16 mouse cellular contexts compared by ENCODE assay signal in the genomic region with DNA sequence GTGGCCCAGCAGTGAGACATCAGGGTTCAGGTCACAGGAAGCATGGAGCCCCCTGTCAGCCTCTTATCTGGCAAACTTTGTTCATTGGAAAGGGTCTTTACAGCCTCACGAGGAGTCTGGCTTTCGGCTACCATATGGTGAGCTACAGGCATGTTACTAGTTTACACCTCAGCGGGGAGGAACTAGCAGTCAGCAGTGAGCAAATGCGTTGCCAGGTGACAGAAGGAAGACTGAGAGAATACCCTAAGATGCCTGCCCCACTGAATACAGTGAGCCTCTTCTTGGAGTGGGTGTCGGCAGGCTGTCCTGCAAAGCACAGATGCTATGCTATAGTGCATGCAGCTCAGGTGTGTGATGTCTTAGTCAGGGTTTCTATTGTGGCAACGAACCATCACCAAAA.
DNase-seq lines count a peak whose midpoint lies in the region; ATAC-seq and TF ChIP-seq lines count a peak whose summit lies in the region.
"Had no signal": no experiment of that assay in that cellular context is flagged by ENCODE, and none has a peak within 500 bp of the region (broad histone marks: within the 10 kb centered on the region; RNA-seq: fewer than 3 reads in every experiment).

No protein-coding gene starts in this region.

- H3K4me3 ChIP-seq in hindbrain, embryonic 15.5 days: no peak overlapping the region
- H3K4me3 ChIP-seq in hindbrain, embryonic 12.5 days: no peak overlapping the region
- H3K4me3 ChIP-seq in cerebellum, adult 2 months (replicated peaks; ENCODE audit: insufficient read depth, low read depth, low read length): no peak overlapping the region
- H3K4me3 ChIP-seq: embryonic facial prominence, embryonic 10.5 days; liver, embryonic 15.5 days; neural tube, embryonic 12.5 days had no signal

- 58% methylated on average over 6 of the region's 6 CpGs for WGBS in hindbrain, embryonic 15.5 days
- 68% methylated on average over 6 of the region's 6 CpGs for WGBS in hindbrain, embryonic 12.5 days
- 5% methylated on average over 6 of the region's 6 CpGs for WGBS in cerebellum, adult 2 months

- no peak overlapping the region for H3K27ac ChIP-seq in hindbrain, embryonic 15.5 days (replicated peaks)
- H3K27ac ChIP-seq in hindbrain, embryonic 12.5 days: no peak overlapping the region
- no peak overlapping the region for H3K27ac ChIP-seq in cerebellum, adult 2 months (ENCODE audit: insufficient read depth, low read length)
- H3K27ac ChIP-seq: embryonic facial prominence, embryonic 10.5 days; liver, embryonic 15.5 days; neural tube, embryonic 12.5 days had no signal

- TF ChIP-seq POLR2A in brain, embryonic 14.5 days (IDR thresholded peaks at IDR 0.05; ENCODE audit: borderline replicate concordance, extremely low read depth, insufficient read depth, insufficient read length, poor library complexity, severe bottlenecking): no peak
- TF ChIP-seq POLR2A in cerebellum, adult 2 months (IDR thresholded peaks at IDR 0.05; ENCODE audit: borderline replicate concordance, insufficient read depth, low read length): no peak

- ATAC-seq in hindbrain, embryonic 15.5 days (ENCODE audit: low FRiP score, low read depth): peak; percentile 23; the same call in 1 of the 2 replicates
- no peak for ATAC-seq in hindbrain, embryonic 12.5 days (ENCODE audit: low FRiP score)
- ATAC-seq: intestine, embryonic 16.5 days had no signal

- no peaks in the 10 kb centered on the region for H3K4me1 ChIP-seq in hindbrain, embryonic 15.5 days (replicated peaks)
- H3K4me1 ChIP-seq in hindbrain, embryonic 12.5 days: no peaks in the 10 kb centered on the region
- H3K4me1 ChIP-seq in cerebellum, adult 2 months (ENCODE audit: control insufficient read depth, insufficient read depth, low read length): peaks cover 16% of the 10 kb centered on the region
- H3K4me1 ChIP-seq: liver, embryonic 15.5 days; neural tube, embryonic 12.5 days had no signal

- no peaks in the 10 kb centered on the region for H3K36me3 ChIP-seq in hindbrain, embryonic 15.5 days
- H3K36me3 ChIP-seq in hindbrain, embryonic 12.5 days: no peaks in the 10 kb centered on the region
- H3K36me3 ChIP-seq: embryonic facial prominence, embryonic 10.5 days; liver, embryonic 15.5 days; neural tube, embryonic 12.5 days had no signal

- intact Hi-C loops in left cerebral cortex, postnatal 36 days (cut with DNase I): loop anchor here (5.0 kb wide), 1 partner anchor 86 kb away; a partner anchor contains a TSS

- no peak overlapping the region for H3K4me2 ChIP-seq in hindbrain, embryonic 15.5 days
- no peak overlapping the region for H3K4me2 ChIP-seq in hindbrain, embryonic 12.5 days (replicated peaks)
- H3K4me2 ChIP-seq: liver, embryonic 15.5 days; neural tube, embryonic 12.5 days had no signal

- TF ChIP-seq CTCF in brain, embryonic 14.5 days (IDR thresholded peaks at IDR 0.05; ENCODE audit: borderline replicate concordance, extremely low read depth, insufficient read depth, insufficient read length): no peak
- no peak for TF ChIP-seq CTCF in cerebellum, adult 2 months (IDR thresholded peaks at IDR 0.05; ENCODE audit: borderline replicate concordance, insufficient read depth, low read depth, low read length)

- no peaks in the 10 kb centered on the region for H3K27me3 ChIP-seq in hindbrain, embryonic 15.5 days
- H3K27me3 ChIP-seq in hindbrain, embryonic 12.5 days: no peaks in the 10 kb centered on the region
- no peaks in the 10 kb centered on the region for H3K27me3 ChIP-seq in cerebellum, adult 2 months (ENCODE audit: control insufficient read depth, insufficient read depth, low read length)
- H3K27me3 ChIP-seq: liver, embryonic 15.5 days; neural tube, embryonic 12.5 days had no signal

- peak; percentile 65 for DNase-seq in brain, embryonic 14.5 days (ENCODE audit: low read depth)
- DNase-seq in cerebellum, adult 2 months: peak; percentile 73 to 87
- DNase-seq in left cerebral cortex, postnatal 36 days (ENCODE audit: low spot score in 2 of 2): peak; percentile 34 to 49
- no peak for DNase-seq in T-cell, adult 2 months (ENCODE audit: low spot score)
- no peak for DNase-seq in spleen, adult 18-20 months
- DNase-seq: kidney, postnatal 14 days; lung, postnatal 4 days; midbrain, embryonic 14.5 days; retina, postnatal 1 day; thymus, postnatal 14 days had no signal

- no peak overlapping the region for H3K9ac ChIP-seq in hindbrain, embryonic 15.5 days
- no peak overlapping the region for H3K9ac ChIP-seq in hindbrain, embryonic 12.5 days
- H3K9ac ChIP-seq: liver, embryonic 15.5 days; neural tube, embryonic 12.5 days had no signal

- H3K9me3 ChIP-seq in hindbrain, embryonic 15.5 days: no peaks in the 10 kb centered on the region
- H3K9me3 ChIP-seq in hindbrain, embryonic 12.5 days (replicated peaks): no peaks in the 10 kb centered on the region
- H3K9me3 ChIP-seq: embryonic facial prominence, embryonic 10.5 days; liver, embryonic 15.5 days; neural tube, embryonic 12.5 days had no signal

Comparison
In these comparisons a context has a peak if more than half of its experiments do, and no peak if none do; other contexts are left out.
1. DNase-seq: peak in brain, embryonic 14.5 days (single experiment), cerebellum, adult 2 months (2 of 2) and left cerebral cortex, postnatal 36 days (2 of 2); none in T-cell, adult 2 months (single experiment) and spleen, adult 18-20 months (0 of 2).